ENCODE assay signal across 24 mouse cellular contexts in genomic region chr11:110471362-110471761, GRCm38 (mm10).
"Had no signal": no experiment of that assay in that cellular context is flagged by ENCODE, and none has a peak within 500 bp of the region (broad histone marks: within the 10 kb centered on the region; RNA-seq: fewer than 3 reads in every experiment).

No protein-coding gene starts in this region.

- H3K4me1 ChIP-seq: hindbrain, embryonic 15.5 days; intestine, embryonic 15.5 days; limb, embryonic 10.5 days had no signal

- H3K4me3 ChIP-seq: heart, embryonic 13.5 days; heart, embryonic 15.5 days; hindbrain, embryonic 13.5 days; hindbrain, embryonic 15.5 days; intestine, embryonic 15.5 days; kidney, embryonic 15.5 days; limb, embryonic 10.5 days; limb, embryonic 12.5 days; liver, embryonic 13.5 days; liver, embryonic 15.5 days had no signal

- H3K9me3 ChIP-seq: heart, embryonic 13.5 days; heart, embryonic 15.5 days; hindbrain, embryonic 13.5 days; hindbrain, embryonic 15.5 days; intestine, embryonic 15.5 days; kidney, embryonic 15.5 days; limb, embryonic 10.5 days; limb, embryonic 12.5 days; liver, embryonic 13.5 days; liver, embryonic 15.5 days had no signal

- H3K36me3 ChIP-seq: heart, embryonic 13.5 days; heart, embryonic 15.5 days; hindbrain, embryonic 13.5 days; hindbrain, embryonic 15.5 days; intestine, embryonic 15.5 days; kidney, embryonic 15.5 days; limb, embryonic 10.5 days; liver, embryonic 13.5 days; liver, embryonic 15.5 days had no signal

- H3K27ac ChIP-seq: heart, embryonic 13.5 days; heart, embryonic 15.5 days; hindbrain, embryonic 13.5 days; hindbrain, embryonic 15.5 days; hindbrain, postnatal 0 days; intestine, embryonic 15.5 days; kidney, embryonic 15.5 days; kidney, postnatal 0 days; limb, embryonic 10.5 days; limb, embryonic 12.5 days; liver, embryonic 13.5 days; liver, embryonic 15.5 days had no signal

- DNase-seq: gastrocnemius, postnatal 14 days; gastrocnemius, postnatal 36 days; heart, adult 18-20 months; heart, postnatal 14 days; heart, postnatal 36 days; kidney, adult 11 months; kidney, adult 2 months; kidney, adult 9 months; kidney, postnatal 14 days; kidney, postnatal 36 days; layer of hippocampus, postnatal 36 days; liver; liver, embryonic 13.5 days had no signal

- H3K27me3 ChIP-seq: heart, embryonic 13.5 days; heart, embryonic 15.5 days; intestine, embryonic 15.5 days; kidney, embryonic 15.5 days; limb, embryonic 12.5 days; liver, embryonic 13.5 days; liver, embryonic 15.5 days had no signal
